Mouse (Mus musculus) ES-E14 (cell line): ENCODE results near the gene Stx1b. TPM values are rescaled to one million over a fixed set of nuclear protein-coding genes. Genes with fewer than 3 reads are reported as not detected.

Experiments used
- DNase-seq: peaks from one replicate; pipeline ENCODE4 v3.0.0-alpha.2; 2013; ENCODE audit warnings: low read depth, low spot score
- H3K27ac ChIP-seq: 2 replicates; pipeline ENCODE4 v1.5.1; 2012; ENCODE audit warnings: low read depth, mild to moderate bottlenecking, low read length, moderate library complexity, mixed read lengths; ENCODE audit not compliant: poor library complexity, insufficient read depth, severe bottlenecking
- H3K36me3 ChIP-seq: 2 replicates; pipeline ENCODE4 v1.6.1; 2012; ENCODE audit warnings: mild to moderate bottlenecking, low read length, moderate library complexity, mixed read lengths; ENCODE audit not compliant: control insufficient read depth, poor library complexity, insufficient read depth, severe bottlenecking
- H3K4me1 ChIP-seq, 2 experiments: fragments of 150-350 bp in 1 of 2; sonication (generic) in 1 of 2; 2 replicates each; pipeline ENCODE4 v1.6.1; 2012; ENCODE audit warnings: low read length in 2 of 2, mild to moderate bottlenecking in 1 of 2, mixed read lengths in 1 of 2; ENCODE audit not compliant: control insufficient read depth in 2 of 2, insufficient read depth in 2 of 2, poor library complexity in 1 of 2
- H3K4me3 ChIP-seq, 2 experiments: fragments of 150-350 bp in 1 of 2; sonication (generic) in 1 of 2; 2 replicates each; pipeline ENCODE4 v1.5.1; 2012; ENCODE audit warnings: low read length in 2 of 2, low read depth in 1 of 2, mild to moderate bottlenecking in 1 of 2, mixed read lengths in 1 of 2; ENCODE audit not compliant: insufficient read depth in 1 of 2, poor library complexity in 1 of 2, severe bottlenecking in 1 of 2
- H3K9ac ChIP-seq: 2 replicates; pipeline ENCODE4 v1.6.1; 2012; ENCODE audit warnings: low read depth, mild to moderate bottlenecking, low read length, mixed read lengths; ENCODE audit not compliant: poor library complexity, insufficient read depth, severe bottlenecking
- H3K9me3 ChIP-seq: fragments of 150-350 bp; sonication (generic); 2 replicates; pipeline ENCODE4 v1.6.1; 2012; ENCODE audit warnings: low read depth, mild to moderate bottlenecking, low read length; ENCODE audit not compliant: control insufficient read depth, insufficient read depth
- CHD2 ChIP-seq: IDR thresholded peaks from 2 replicates; pipeline ENCODE4 v1.6.1; 2014; ENCODE audit warnings: mild to moderate bottlenecking, low read depth, low read length, inconsistent platforms
- HCFC1 ChIP-seq: IDR thresholded peaks from 2 replicates; pipeline ENCODE4 v1.6.1; 2012; ENCODE audit warnings: low read length, inconsistent platforms, borderline replicate concordance; ENCODE audit not compliant: insufficient read depth
- MAFK ChIP-seq: IDR thresholded peaks from 2 replicates; pipeline ENCODE4 v1.6.1; 2014; ENCODE audit warnings: mild to moderate bottlenecking, low read depth, low read length, inconsistent platforms; ENCODE audit not compliant: insufficient read depth
- ZC3H11A ChIP-seq: IDR thresholded peaks from 2 replicates; pipeline ENCODE4 v1.6.1; 2012; ENCODE audit warnings: low read depth, mild to moderate bottlenecking, inconsistent platforms, low read length, borderline replicate concordance
- ZNF384 ChIP-seq: IDR thresholded peaks from 2 replicates; pipeline ENCODE4 v1.6.1; 2012; ENCODE audit warnings: low read depth, low read length, inconsistent platforms
- in situ Hi-C, 2 experiments: fragments of 600-800 bp; cut with MboI; formaldehyde crosslinking; loops; one replicate each; pipeline ENCODE4 v1.15.1; 2025; ENCODE audit warnings: low sequenced_read_pairs in 2 of 2, inconsistent platforms in 1 of 2; ENCODE audit not compliant: unreplicated experiment in 2 of 2
- total RNA-seq: library from RNA; depleted of rRNA; stranded (reverse); fragments of 300-350 nt; gene quantifications from 2 replicates; pipeline ENCODE4 v1.2.3, GENCODE M21; 2012; rRNA removed

Stx1b gene
- total RNA-seq = 1.4 and 1.7 TPM in 2 replicates

- peak within 1 kb of the TSS; percentile 79 to 83 for H3K4me3 ChIP-seq
- no peak within 1 kb of the TSS for H3K27ac ChIP-seq
- no peak for DNase-seq
- H3K36me3 ChIP-seq = no peaks in the 10 kb centered on the region
- peaks cover 0 to 2% of the 10 kb centered on the region in 2 experiments; a peak in 1 of 4 replicates for H3K4me1 ChIP-seq
- peak within 1 kb of the TSS; percentile 59 for H3K9ac ChIP-seq
- TF ChIP-seq HCFC1 (peak; percentile 71; the same call in 1 of the 2 replicates), ZNF384 (no peak), CHD2 (no peak)
- in situ Hi-C loops = no loop called here
- H3K9me3 ChIP-seq = no peaks in the 10 kb centered on the region
Observed at GRCm38 (mm10) chr7:127824176-127824871, at the start of gene Stx1b, which contains the start of gene Stx4a. Gene Stx1b, minus strand, starts transcription at chr7:127824549. Gene Stx4a, plus strand, starts transcription at chr7:127824294.

DNA sequence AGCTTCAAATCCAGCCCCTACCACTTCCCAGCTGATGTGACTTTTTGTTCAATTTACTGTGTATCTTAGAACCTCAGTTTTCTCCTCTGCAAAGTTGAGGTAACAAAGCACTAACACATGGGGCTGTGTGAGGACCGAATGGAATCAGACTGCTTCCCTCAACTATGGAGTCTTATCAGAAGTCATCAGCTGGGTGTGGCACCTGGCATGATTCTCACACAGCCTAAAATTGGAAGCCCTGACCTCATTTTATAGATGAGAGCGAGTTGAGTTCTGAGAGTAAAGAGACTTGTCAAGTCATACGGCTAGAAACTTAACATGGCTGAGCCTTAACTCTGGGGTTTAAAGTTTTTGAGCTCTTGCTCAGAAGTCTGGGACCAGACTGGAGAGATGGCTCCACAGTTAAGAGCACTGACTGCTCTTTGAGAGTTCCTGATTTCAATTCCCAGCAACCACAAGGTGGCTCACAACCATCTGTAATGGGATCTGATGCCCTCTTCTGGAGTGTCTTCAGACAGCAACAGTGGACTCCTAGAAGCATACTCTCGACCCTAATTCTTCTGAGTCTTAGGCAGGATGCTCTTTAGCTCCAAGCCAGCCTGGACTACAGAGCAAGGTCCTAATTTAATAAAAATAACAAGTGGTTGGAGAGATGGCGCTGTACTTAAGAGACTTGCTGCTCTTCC, 45.9 kb upstream of the Stx1b start:
- in situ Hi-C loops = no loop called here
- H3K36me3 ChIP-seq = peaks cover 3% of the 10 kb centered on the region; the same call in 1 of the 2 replicates
- H3K9me3 ChIP-seq = no peaks in the 10 kb centered on the region
- DNase-seq = no peak
- no peak for TF ChIP-seq CHD2
- peak; percentile 33; the same call in 1 of the 2 replicates for TF ChIP-seq ZC3H11A
- H3K27ac ChIP-seq = no peak overlapping the region
- peaks cover 0 to 2% of the 10 kb centered on the region in 2 experiments; a peak in 1 of 4 replicates for H3K4me1 ChIP-seq
- no peak overlapping the region for H3K9ac ChIP-seq
- H3K4me3 ChIP-seq = no peak overlapping the region

DNA sequence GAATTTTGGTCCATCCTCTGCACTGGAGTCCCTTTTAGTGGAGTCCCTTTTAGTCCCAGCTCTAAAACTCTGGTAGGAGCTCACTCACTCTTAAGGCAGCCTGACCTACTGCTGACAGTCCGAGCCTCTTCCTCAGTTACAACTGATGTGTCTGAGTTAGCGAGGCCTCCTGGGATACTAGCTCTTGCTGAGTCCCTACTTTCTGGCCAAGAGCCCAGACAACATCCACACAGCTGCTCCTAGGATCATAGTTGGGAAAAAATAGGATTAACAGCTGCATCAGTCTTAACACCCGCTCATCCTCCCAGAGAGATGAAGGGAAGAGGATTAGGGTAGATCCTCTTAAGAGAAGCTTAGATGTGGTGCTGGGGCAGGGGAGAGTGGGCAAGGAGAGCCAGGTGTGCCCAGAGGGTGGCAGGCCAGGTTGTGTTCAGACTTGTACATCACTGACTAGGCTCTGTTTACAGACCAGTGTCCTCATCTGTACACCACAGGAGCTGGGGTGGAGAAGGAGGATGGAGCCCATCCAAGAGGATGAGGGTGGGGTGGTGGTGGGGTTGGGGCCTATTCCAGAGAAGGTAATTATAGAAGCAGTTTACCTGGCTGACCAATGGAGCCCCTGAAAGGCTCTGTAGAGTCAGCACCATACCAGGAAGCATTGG, 44.9 kb upstream of the Stx1b start:
- no peak overlapping the region for H3K9ac ChIP-seq
- H3K36me3 ChIP-seq = peaks cover 3% of the 10 kb centered on the region; the same call in 1 of the 2 replicates
- peaks cover 0 to 2% of the 10 kb centered on the region in 2 experiments; a peak in 1 of 4 replicates for H3K4me1 ChIP-seq
- no peak overlapping the region for H3K4me3 ChIP-seq
- in situ Hi-C loops = no loop called here
- no peak for TF ChIP-seq ZC3H11A
- TF ChIP-seq MAFK = no peak
- TF ChIP-seq CHD2 = no peak
- TF ChIP-seq HCFC1 = no peak
- no peak for TF ChIP-seq ZNF384
- H3K27ac ChIP-seq = no peak overlapping the region
- no peaks in the 10 kb centered on the region for H3K9me3 ChIP-seq
- DNase-seq = no peak

DNA sequence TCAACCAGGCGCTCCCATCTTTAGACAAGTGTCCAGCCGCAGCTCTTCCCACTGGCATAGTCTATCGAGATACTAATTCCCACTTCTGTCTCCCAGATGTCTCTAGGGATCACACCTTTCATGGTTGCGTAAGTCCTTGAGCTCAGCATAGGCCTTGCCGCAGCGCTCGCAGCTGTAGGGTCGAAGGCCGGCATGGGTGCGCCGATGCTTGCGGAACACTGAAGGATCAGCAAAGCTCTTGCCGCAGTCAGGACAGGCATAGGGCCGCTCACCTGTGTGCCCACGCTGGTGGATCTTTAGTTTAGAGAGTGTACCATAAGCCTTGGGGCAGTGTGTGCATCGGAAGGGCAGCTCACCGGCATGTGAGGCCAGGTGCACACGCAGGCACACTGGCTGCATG, 43.3 kb upstream of the Stx1b start:
- DNase-seq = no peak
- Histone ChIP-seq H3K4me1 (peaks cover 0 to 2% of the 10 kb centered on the region in 2 experiments; a peak in 1 of 4 replicates), H3K4me3 (peak overlapping the region; percentile 40 to 41), H3K9ac (peak overlapping the region; percentile 51), H3K27ac (no peak overlapping the region), H3K9me3 (no peaks in the 10 kb centered on the region), H3K36me3 (peaks cover 3% of the 10 kb centered on the region; the same call in 1 of the 2 replicates)
- TF ChIP-seq MAFK (no peak), ZC3H11A (no peak), CHD2 (no peak), ZNF384 (no peak), HCFC1 (no peak)
- in situ Hi-C loops = no loop called here
